Comparison of ENCODE assay signal across 8 mouse cellular contexts in genomic region chr1:174469736-174470135, GRCm38 (mm10). TPM values are rescaled to one million over a fixed set of nuclear protein-coding genes. Genes with fewer than 3 reads are reported as not detected.
DNase-seq lines count a peak whose midpoint lies in the region; ATAC-seq and TF ChIP-seq lines count a peak whose summit lies in the region.

No protein-coding gene starts in this region.

- H3K36me3 ChIP-seq in hindbrain, postnatal 0 days (ENCODE audit: insufficient read depth, low read length) = no peaks in the 10 kb centered on the region
- H3K36me3 ChIP-seq in midbrain, embryonic 10.5 days = no peaks in the 10 kb centered on the region
- no peaks in the 10 kb centered on the region for H3K36me3 ChIP-seq in stomach, postnatal 0 days (ENCODE audit: control insufficient read depth, insufficient read depth, low read length)

- no peaks in the 10 kb centered on the region for H3K9me3 ChIP-seq in hindbrain, postnatal 0 days (ENCODE audit: low read length)
- no peaks in the 10 kb centered on the region for H3K9me3 ChIP-seq in midbrain, embryonic 10.5 days (replicated peaks)
- H3K9me3 ChIP-seq in stomach, postnatal 0 days (ENCODE audit: control insufficient read depth, low read length) = no peaks in the 10 kb centered on the region

- TF ChIP-seq CTCF in hindbrain, postnatal 0 days (IDR thresholded peaks at IDR 0.05; ENCODE audit: low read depth) = peak; percentile 98
- TF ChIP-seq CTCF in stomach, postnatal 0 days (IDR thresholded peaks at IDR 0.05; ENCODE audit: low read depth) = peak; percentile 95

- 5% methylated on average over 6 of the region's 6 CpGs for WGBS in hindbrain, postnatal 0 days
- WGBS in midbrain, embryonic 10.5 days = 7% methylated on average over 6 of the region's 6 CpGs
- 4% methylated on average over 6 of the region's 6 CpGs for WGBS in stomach, postnatal 0 days

- intact Hi-C loops in heart, postnatal 25 days (cut with DNase I) = loop anchor here (1.0 to 10.0 kb wide), 4 partner anchors 84 to 1012 kb away; no protein-coding TSS in a partner anchor

- no peaks in the 10 kb centered on the region for H3K4me1 ChIP-seq in hindbrain, postnatal 0 days (ENCODE audit: insufficient read depth, low read length)
- H3K4me1 ChIP-seq in midbrain, embryonic 10.5 days = no peaks in the 10 kb centered on the region
- H3K4me1 ChIP-seq in stomach, postnatal 0 days (replicated peaks; ENCODE audit: control insufficient read depth, insufficient read depth) = no peaks in the 10 kb centered on the region

- no peak overlapping the region for H3K4me3 ChIP-seq in hindbrain, postnatal 0 days (ENCODE audit: low read length)
- H3K4me3 ChIP-seq in midbrain, embryonic 10.5 days = no peak overlapping the region
- no peak overlapping the region for H3K4me3 ChIP-seq in stomach, postnatal 0 days (ENCODE audit: low read depth, low read length)

- peak; percentile 54 for DNase-seq in heart, adult 11 months
- no peak for DNase-seq in heart, postnatal 25 days (ENCODE audit: low spot score)
- peak; percentile 50 for DNase-seq in brain, embryonic 18.5 days (ENCODE audit: low read depth, low spot score)
- peak; percentile 89 for DNase-seq in hindbrain, postnatal 0 days (ENCODE audit: low spot score)
- peak; percentile 28 to 37 for DNase-seq in left cerebral cortex, adult 18-20 months (ENCODE audit: low spot score in 2 of 2)
- DNase-seq in midbrain, embryonic 10.5 days (ENCODE audit: low spot score) = peak; percentile 46
- DNase-seq in stomach, postnatal 0 days (ENCODE audit: low spot score) = peak; percentile 36

- H3K27me3 ChIP-seq in hindbrain, postnatal 0 days (ENCODE audit: insufficient read depth, low read length) = no peaks in the 10 kb centered on the region
- H3K27me3 ChIP-seq in midbrain, embryonic 10.5 days (ENCODE audit: low read depth, poor library complexity, severe bottlenecking) = no peaks in the 10 kb centered on the region
- no peaks in the 10 kb centered on the region for H3K27me3 ChIP-seq in stomach, postnatal 0 days (ENCODE audit: control insufficient read depth, insufficient read depth, low read length)

- no peak for TF ChIP-seq EP300 in stomach, postnatal 0 days (optimal IDR thresholded peaks at IDR 0.05)

- ATAC-seq in erythroblast, adult 5-6 weeks (replicated peaks; ENCODE audit: low FRiP score, poor library complexity, severe bottlenecking) = 0 out of 2 replicates have a peak, but pooled peaks have one; percentile 67
- ATAC-seq in hindbrain, postnatal 0 days = peak; percentile 90
- peak; percentile 61 for ATAC-seq in stomach, postnatal 0 days (ENCODE audit: low FRiP score, low TSS enrichment)

- H3K4me2 ChIP-seq in hindbrain, postnatal 0 days (ENCODE audit: low read depth, low read length) = no peak overlapping the region
- no peak overlapping the region for H3K4me2 ChIP-seq in stomach, postnatal 0 days (replicated peaks; ENCODE audit: low read depth)

- no peak overlapping the region for H3K27ac ChIP-seq in hindbrain, postnatal 0 days
- H3K27ac ChIP-seq in midbrain, embryonic 10.5 days (replicated peaks) = no peak overlapping the region
- no peak overlapping the region for H3K27ac ChIP-seq in stomach, postnatal 0 days (replicated peaks)

- no peak overlapping the region for H3K9ac ChIP-seq in hindbrain, postnatal 0 days (replicated peaks; ENCODE audit: low read length)
- no peak overlapping the region for H3K9ac ChIP-seq in stomach, postnatal 0 days (ENCODE audit: low read length)

RNA-seq across cellular contexts. Expression of gene Olfr220, which starts 27.9 kb away (rescaled TPM):
- total RNA-seq in heart, postnatal 25 days (2021) = not detected
- total RNA-seq in erythroblast, adult 5-6 weeks (2015; ENCODE audit: low replicate concordance) = not detected in 2 replicates
- total RNA-seq in erythroblast, adult 5-6 weeks (2017; ENCODE audit: low replicate concordance) = not detected in 2 replicates
- not detected in 2 replicates for total RNA-seq in hindbrain, postnatal 0 days (2014; rRNA removed)
- polyA plus RNA-seq in hindbrain, postnatal 0 days (2015; fragmentation: Nextera tagmentation; extraction: Ambion mirVana) = not detected in 2 replicates
- total RNA-seq in left cerebral cortex, adult 18-20 months (2021) = not detected
- not detected in 2 replicates for polyA plus RNA-seq in midbrain, embryonic 10.5 days (2016; fragmentation: Nextera tagmentation; extraction: Ambion mirVana)
- 0.05 TPM in 1 of 2 replicates, not detected in the other for polyA plus RNA-seq in stomach, postnatal 0 days (2015; fragmentation: Nextera tagmentation; extraction: Ambion mirVana)

RNA-seq across cellular contexts. Expression of gene Fmn2, which starts 31.9 kb away (rescaled TPM):
- total RNA-seq in heart, postnatal 25 days (2021) = under 1 TPM; 0.25 to 0.31 TPM
- not detected in 2 replicates for total RNA-seq in erythroblast, adult 5-6 weeks (2015; ENCODE audit: low replicate concordance)
- total RNA-seq in erythroblast, adult 5-6 weeks (2017; ENCODE audit: low replicate concordance) = 0.09 TPM in 1 of 2 replicates, not detected in the other
- 18.8 and 20.8 TPM in 2 replicates for total RNA-seq in hindbrain, postnatal 0 days (2014; rRNA removed)
- polyA plus RNA-seq in hindbrain, postnatal 0 days (2015; fragmentation: Nextera tagmentation; extraction: Ambion mirVana) = 6.8 and 7.8 TPM in 2 replicates
- 10 to 100 TPM; 77.5 to 95.2 TPM for total RNA-seq in left cerebral cortex, adult 18-20 months (2021)
- 5.6 and 7.3 TPM in 2 replicates for polyA plus RNA-seq in midbrain, embryonic 10.5 days (2016; fragmentation: Nextera tagmentation; extraction: Ambion mirVana)
- polyA plus RNA-seq in stomach, postnatal 0 days (2015; fragmentation: Nextera tagmentation; extraction: Ambion mirVana) = 0.48 and 0.67 TPM in 2 replicates

RNA-seq across cellular contexts. Expression of gene Olfr414, which starts 45.9 kb away (rescaled TPM):
- total RNA-seq in heart, postnatal 25 days (2021) = not detected
- not detected in 2 replicates for total RNA-seq in erythroblast, adult 5-6 weeks (2015; ENCODE audit: low replicate concordance)
- total RNA-seq in erythroblast, adult 5-6 weeks (2017; ENCODE audit: low replicate concordance) = 0.60 TPM in 1 of 2 replicates, not detected in the other
- not detected in 2 replicates for total RNA-seq in hindbrain, postnatal 0 days (2014; rRNA removed)
- polyA plus RNA-seq in hindbrain, postnatal 0 days (2015; fragmentation: Nextera tagmentation; extraction: Ambion mirVana) = not detected in 2 replicates
- not detected for total RNA-seq in left cerebral cortex, adult 18-20 months (2021)
- not detected in 2 replicates for polyA plus RNA-seq in midbrain, embryonic 10.5 days (2016; fragmentation: Nextera tagmentation; extraction: Ambion mirVana)
- polyA plus RNA-seq in stomach, postnatal 0 days (2015; fragmentation: Nextera tagmentation; extraction: Ambion mirVana) = not detected in 2 replicates

Comparison
In these comparisons a context has a peak if more than half of its experiments do, and no peak if none do; other contexts are left out.
1. RNA of gene Fmn2, which starts 31.9 kb away (total RNA-seq): 77.5 to 95.2 TPM in left cerebral cortex, adult 18-20 months and 18.8 to 20.8 TPM in hindbrain, postnatal 0 days; 0.25 to 0.31 TPM in heart, postnatal 25 days and 0.09 TPM in erythroblast, adult 5-6 weeks; every median in the first group is over 10 times any median in the second.
2. Peak in every context shown above with its lines, with median percentiles within 50 percentile points of each other: ATAC-seq.